Mouse (Mus musculus) liver, adult 2 months (tissue): ENCODE data around the gene Rad9a.

Experiments used
- CTCF ChIP-seq: fragments of 200-500 bp; IDR thresholded peaks from 2 replicates; pipeline ENCODE4 v1.5.1; 2011; ENCODE audit warnings: low read depth, low read length, control low read depth
- POLR2A ChIP-seq: fragments of 200-500 bp; IDR thresholded peaks from 2 replicates; pipeline ENCODE4 v1.6.1; 2011; ENCODE audit warnings: low read length, control low read depth; ENCODE audit not compliant: insufficient read depth; ENCODE audit errors: extremely low read depth

DNA sequence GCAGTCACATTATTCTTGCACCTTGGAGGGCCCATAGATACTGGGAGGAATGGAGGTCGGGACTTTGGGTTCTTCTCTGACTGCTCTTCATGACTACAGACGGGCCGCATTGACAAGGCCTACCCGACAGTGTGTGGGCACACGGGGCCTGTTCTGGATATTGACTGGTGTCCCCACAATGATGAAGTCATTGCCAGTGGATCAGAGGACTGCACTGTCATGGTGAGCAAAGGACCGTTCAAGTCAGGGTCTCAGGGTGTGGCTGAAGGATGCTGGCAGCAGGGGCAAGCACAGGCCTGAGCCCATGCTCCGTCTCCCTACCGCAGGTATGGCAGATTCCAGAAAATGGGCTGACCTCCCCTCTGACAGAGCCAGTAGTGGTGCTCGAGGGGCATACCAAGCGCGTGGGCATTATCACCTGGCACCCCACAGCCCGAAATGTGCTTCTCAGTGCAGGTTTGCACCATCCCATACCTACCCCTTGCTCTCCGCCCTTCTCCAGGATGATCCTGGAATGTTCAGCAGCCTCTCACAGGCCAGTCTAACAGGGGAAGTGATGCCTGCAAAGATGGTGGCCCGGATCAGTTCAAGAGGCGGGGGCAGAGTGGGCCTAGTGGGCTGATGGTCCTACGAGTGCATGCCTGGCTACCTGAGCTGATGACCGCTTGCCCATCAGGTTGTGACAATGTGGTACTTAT lies 51.5 kb downstream of the Rad9a start:
- TF ChIP-seq POLR2A: no peak
- TF ChIP-seq CTCF: no peak
